24 mouse cellular contexts compared by ENCODE assay signal in genomic region chrX:56322096-56322495, GRCm38 (mm10). TPM values are rescaled to one million over a fixed set of nuclear protein-coding genes. Genes with fewer than 3 reads are reported as not detected.
"Had no signal": no experiment of that assay in that cellular context is flagged by ENCODE, and none has a peak within 500 bp of the region (broad histone marks: within the 10 kb centered on the region; RNA-seq: fewer than 3 reads in every experiment).

No protein-coding gene starts in this region.

- H3K27ac ChIP-seq: heart, adult 2 months; heart, embryonic 13.5 days; heart, embryonic 15.5 days; hindbrain, embryonic 13.5 days; hindbrain, embryonic 15.5 days; hindbrain, postnatal 0 days; kidney, embryonic 15.5 days; kidney, postnatal 0 days; layer of hippocampus, adult 2 months; left cerebral cortex, adult 2 months; limb, embryonic 10.5 days; limb, embryonic 12.5 days; liver, embryonic 13.5 days had no signal

- H3K4me1 ChIP-seq: heart, embryonic 13.5 days; heart, embryonic 15.5 days; hindbrain, embryonic 13.5 days; hindbrain, embryonic 15.5 days; kidney, embryonic 15.5 days; limb, embryonic 10.5 days; limb, embryonic 12.5 days; liver, embryonic 13.5 days had no signal

- ATAC-seq: hindbrain, postnatal 0 days; intestine, embryonic 16.5 days had no signal

- DNase-seq: gastrocnemius, postnatal 25 days; heart, adult 11 months; heart, adult 2 months; heart, postnatal 14 days; heart, postnatal 36 days; kidney, adult 11 months; kidney, adult 2 months; kidney, adult 9 months; kidney, postnatal 14 days; kidney, postnatal 36 days; liver; liver, embryonic 13.5 days had no signal

- H3K4me3 ChIP-seq: heart, adult 2 months; heart, embryonic 13.5 days; heart, embryonic 15.5 days; hindbrain, embryonic 13.5 days; hindbrain, embryonic 15.5 days; kidney, embryonic 15.5 days; layer of hippocampus, adult 2 months; left cerebral cortex, adult 2 months; limb, embryonic 10.5 days; limb, embryonic 12.5 days; liver, embryonic 13.5 days had no signal

RNA-seq across cellular contexts. Expression of gene Smim10l2a, which starts 52.3 kb away (rescaled TPM):
- total RNA-seq: heart, postnatal 36 days had no signal
